Mouse (Mus musculus) thymus, postnatal 10 days (tissue): ENCODE measurements around the gene Synpo2l.
"Not testable (repeated sequence)": the region's sequence is repeated elsewhere in the genome, so short reads cannot be mapped to it uniquely, and the experiment has no call there.

Experiments
- DNase-seq, 2 experiments: peaks; one replicate each; pipeline ENCODE4 v3.0.0; 2021; ENCODE audit warnings: low spot score in 2 of 2

Gene Synpo2l

DNA sequence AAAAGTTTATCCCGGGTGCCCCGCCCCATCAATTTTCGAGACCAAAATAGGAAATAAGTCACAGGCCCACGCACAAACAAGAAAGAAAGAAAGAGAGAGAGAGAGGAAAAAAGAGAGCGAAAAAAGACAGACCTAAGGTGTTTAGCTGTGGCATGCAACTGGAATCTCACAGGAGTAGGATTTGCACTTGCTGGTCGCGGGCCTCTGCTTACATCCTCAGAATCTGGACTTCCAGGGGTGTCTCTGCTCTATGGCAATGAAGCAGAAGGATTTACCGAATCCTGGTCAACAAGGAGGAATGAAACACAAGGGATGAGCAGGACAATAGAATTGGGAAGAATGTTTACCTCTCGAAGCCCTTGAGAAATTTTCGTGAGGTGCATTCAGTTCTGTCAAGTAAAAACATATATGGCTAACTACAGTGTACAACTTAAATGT, 26.7 kb downstream of the Synpo2l start:
- DNase-seq = no peak

DNA sequence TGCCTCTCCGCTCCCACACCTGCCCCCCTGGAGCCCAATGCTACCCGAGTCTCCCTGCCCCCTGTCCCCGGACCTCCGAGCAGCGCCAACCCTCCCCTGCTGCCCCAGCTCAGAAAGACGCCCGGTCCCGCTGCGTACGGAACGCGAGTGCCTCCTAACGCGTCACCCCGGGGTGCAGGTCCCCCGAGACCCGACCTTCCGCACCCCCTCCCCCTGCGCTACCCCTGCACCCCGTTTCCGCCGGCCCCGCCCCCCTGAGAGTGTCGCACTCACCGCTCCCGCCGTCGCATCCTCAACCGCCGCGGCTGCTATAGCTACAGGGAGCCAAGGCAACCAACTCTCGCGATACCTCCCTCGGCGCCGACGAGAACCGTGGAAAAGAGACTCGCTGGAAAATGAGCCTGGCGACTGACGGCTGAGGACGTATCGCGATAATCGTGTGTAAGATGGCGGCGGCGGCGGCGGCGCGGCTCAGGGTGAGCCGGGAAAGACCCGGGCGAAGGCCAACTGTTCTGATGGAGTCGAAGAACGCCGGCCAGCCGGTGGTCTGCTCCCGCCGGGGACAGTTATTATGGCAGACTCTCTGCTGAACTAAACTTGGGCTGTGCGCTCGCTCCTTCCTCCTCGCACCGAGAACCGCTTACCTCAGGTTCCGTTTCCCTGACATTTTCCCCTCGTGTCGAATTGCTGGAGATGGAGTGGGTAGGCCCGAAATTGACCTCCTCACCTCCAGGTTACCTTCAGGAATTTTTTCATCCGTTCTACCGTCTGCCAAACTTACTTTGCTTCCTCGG, 27.3 kb downstream of the Synpo2l start, which contains the start of gene Usp54:
Gene Usp54 (minus strand): TSS at position 420 of the 794 bp plus-strand sequence.
- DNase-seq = peak; percentile 99 to 100

DNA sequence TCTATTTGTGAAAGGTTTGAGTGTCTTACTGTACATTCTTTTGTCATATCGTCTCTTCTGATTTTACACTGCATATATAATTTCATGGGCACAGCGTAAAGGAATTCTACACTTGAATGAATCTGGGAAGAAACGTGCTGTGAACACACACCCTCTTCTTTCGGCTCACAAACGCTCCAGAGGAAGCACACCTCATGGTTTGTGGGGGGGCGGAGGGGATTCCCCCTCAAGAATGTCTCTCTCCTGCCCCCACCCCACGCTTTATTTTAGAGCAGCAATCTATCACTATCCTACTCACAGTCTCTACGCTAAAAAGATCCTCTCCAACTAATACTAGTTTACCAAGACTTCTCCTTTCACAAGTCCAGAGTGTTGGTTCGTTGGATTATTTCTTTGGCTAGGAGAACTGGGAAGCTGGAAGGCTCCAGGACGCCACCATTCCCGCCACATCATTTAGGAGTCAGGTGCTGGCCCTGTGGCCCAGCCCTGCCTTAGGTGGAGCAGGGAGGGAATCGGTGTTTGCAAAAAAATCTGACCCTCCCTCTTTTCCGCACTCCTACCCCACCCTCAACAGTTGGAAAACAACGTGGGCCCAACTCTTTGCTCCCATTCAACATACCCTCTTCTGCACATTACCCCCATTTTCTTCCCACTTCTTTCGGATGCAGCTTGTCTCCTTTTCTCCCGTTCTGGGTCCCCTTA, 28.1 kb downstream of the Synpo2l start:
- peak; percentile 55 to 62 for DNase-seq

DNA sequence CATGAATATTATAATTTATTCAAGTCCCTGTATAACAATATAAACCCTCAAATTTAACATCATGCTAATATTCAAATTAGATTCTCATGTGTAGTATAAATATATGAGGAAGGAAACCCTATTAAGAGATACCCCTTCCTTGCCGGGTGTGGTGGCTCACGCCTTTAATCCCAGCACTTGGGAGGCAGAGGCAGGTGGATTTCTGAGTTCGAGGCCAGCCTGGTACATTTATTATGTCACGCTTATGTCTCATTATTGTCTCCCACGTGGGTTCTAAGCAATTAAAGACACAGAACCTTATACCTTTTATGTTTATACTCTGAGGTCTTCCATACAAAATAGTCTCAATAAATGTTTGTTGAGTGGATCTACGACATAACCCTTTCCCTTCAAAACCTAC, 29.5 kb downstream of the Synpo2l start:
- DNase-seq = no peak

DNA sequence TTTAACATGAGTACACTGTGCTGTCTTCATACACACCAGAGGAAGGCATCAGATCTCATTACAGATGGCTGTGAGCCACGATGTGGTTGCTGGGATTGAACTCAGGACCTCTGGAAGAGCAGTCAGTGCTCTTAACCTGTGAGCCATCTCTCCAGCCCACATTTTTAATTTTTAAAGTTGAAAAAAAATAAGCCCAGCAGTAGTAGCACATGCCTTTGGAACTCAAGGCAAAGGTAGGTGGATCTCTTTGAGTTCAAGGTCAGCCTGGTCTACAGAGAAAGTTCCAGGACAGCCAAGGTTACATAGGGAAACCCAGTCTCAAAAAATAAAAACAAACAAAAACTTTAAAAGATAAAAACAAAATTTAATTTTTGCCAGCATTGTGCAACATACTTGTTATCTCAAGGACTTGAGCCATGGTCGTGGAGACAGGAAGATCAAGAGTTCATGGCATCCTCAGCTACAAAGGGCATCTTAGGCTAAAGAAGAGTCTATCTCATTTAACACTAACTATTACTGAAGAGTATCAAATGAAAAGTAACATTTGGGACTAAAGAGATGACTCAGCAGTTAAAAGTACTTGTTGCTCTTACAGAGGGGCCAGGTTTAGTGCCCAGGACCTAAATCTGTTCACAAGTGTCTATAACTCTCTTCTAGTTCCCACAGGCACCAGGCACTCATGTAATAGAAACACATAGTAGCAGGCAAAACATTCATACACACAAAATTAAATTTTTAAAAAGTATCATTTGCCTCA, 30.2 kb downstream of the Synpo2l start:
- no peak for DNase-seq

DNA sequence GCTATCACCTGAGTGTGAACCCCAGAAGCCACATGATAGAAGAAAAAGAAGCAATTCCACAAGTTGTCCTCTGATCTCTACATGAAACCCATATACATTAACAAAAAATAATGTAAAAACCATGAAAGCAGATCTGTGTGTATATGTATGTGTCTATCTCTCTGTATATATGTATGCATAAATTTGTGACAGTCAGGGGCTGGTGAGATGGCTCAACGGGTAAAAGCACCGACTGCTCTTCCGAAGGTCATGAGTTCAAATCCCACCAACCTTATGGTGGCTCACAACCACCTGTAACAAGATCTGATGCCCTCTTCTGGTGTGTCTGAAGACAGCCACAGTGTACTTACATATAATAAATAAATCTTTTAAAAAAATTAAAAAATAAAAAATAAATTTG, 31.2 kb downstream of the Synpo2l start:
- not testable (repeated sequence) for DNase-seq

DNA sequence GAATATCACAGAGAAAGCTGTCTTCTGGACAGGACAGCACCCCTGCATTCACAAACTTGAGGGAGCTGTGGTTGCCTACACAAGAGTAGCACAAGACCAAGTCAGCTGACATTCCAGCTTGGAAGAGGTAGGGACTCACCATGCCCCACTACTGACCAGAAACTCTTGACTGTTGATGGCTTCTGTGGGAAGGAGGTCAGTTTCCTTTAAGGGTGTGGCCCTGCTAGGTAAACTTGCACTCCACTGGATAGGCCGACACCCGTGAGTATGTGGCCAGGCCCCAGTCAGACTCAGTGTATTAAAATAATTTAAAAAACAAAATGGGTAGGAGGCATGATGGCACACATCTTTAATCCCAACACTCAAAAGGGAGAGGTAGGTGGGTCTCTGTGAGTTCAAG, 32.6 kb downstream of the Synpo2l start:
- DNase-seq = no peak

DNA sequence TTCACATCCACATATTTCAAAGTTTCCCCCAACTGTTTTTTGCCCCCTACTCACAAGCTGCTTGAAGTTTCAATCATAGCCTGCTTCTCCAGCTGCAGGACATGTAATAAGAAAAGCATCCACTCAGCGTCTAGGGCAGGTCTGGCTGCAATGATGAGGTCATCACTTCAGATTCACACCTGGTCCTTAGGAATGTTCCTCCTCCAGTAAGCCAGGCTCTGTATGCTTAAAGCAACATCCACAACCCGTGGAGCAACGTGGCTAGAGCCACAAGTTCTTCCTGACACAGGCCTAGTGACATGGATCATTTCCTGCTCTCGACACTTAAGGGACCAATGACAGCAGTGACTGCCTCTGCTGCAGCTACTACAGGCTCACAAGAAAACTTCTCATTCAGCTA, 36.9 kb downstream of the Synpo2l start:
- no peak for DNase-seq

DNA sequence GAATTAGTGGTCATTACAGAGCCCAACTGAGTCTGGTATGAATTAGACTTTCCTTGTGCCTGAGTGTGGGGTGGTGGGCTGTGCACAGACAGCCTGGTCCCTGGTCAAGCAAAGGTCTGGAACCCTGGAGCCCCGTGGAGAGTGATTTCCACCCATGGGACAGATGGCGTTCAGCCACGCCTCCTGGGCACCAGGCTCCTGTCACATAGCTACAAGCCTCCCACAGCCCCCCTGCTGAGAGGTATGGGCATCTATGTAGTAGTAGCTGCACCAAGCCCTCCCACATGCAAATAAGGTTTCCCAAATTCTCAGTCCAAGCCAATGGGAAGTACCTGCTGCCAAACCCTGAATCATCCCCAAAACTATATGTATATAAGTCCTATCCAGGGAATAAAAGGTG, 41.2 kb downstream of the Synpo2l start:
- no peak for DNase-seq

DNA sequence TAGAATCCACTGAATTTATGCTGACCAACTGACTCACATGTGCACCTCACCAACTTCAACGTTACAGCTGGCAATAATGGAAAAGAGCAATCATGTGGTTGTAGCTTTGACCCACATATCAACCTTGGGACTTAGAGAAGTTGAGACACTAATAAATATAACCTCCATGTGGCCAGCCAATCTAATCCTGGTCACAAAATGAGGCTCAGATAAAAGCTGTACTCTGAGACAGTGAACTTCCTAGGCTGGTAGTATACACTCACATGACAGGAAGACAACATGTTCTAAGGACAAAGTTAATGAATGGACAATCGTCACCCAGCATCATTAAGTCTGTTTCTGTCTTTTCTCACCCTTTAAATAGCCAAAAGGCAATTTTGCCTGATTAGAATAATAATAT, 41.7 kb downstream of the Synpo2l start:
- DNase-seq = no peak

DNA sequence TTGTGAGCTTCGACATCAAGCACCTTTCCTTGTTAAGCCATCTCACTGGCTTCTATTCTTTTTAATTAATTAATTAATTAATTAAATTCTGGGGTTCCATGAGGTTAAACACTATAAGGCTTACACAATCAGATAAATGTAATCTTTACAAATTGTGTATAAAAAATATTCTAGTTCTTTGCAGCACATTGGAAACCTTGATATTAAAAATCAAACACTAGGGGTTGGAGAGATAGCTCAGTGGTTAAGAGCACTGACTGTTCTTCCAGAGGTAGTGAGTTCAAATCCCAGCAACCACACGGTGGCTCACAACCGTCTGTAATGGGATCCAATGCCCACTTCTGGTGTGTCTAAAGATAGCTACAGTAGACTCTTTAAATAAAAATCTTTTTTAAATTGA, 45.2 kb downstream of the Synpo2l start:
- DNase-seq = no peak

DNA sequence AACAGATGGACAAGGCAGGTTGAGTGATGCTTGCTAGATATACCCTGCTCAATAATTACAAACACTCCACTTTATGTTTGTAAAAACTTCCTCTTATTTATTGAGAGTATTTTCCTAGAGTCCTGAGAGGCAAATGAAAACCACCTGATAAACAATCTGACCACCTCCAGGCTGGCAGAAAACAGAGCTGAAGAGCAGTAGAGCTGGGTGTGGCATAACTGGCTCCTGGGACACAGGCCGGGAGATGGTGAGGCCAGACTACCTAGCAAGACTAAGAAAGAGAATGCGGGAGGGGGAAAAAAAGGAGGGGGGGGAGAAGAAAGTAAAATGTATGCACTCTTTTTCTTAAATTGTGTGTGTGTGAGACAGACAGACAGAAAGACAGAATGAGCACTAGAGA, 45.7 kb downstream of the Synpo2l start:
- DNase-seq = no peak

DNA sequence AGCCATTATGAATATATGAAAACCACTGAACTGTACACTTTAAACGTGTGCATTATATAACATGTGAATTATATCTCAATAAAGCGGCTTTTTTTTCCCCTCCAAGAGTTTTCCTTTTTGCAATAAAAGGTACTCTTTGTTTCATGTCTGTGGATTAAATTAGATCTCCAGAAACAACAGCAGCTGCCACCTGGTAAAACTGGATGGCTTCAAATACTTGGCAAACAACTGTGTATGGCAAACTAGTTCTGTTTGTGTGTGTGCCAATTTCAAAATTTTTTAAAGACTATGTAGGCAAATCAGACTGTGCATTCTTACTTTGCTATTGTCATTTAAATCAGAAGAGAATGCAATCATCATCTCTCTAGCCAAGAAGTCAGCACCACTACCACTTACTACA, 46.3 kb downstream of the Synpo2l start:
- no peak for DNase-seq

DNA sequence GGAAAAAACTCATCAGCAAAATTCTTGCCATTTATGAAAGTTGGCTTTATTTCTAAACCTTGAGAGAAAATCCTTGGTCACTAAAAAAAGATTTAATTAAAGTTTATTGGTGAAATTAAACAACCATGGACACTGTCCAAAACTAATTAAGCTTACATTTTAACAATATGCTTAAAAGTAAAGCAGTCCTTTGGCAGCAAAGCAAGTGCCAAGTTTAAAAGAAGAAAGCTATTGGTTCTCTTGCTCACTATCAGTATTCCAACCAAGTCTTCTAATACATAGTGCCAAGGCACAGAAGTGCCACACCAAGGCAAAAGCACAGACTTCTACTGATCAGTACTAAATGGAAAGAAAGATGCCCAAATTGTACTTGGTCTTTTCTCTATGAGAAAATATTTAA, 49.0 kb downstream of the Synpo2l start:
- DNase-seq = no peak

DNA sequence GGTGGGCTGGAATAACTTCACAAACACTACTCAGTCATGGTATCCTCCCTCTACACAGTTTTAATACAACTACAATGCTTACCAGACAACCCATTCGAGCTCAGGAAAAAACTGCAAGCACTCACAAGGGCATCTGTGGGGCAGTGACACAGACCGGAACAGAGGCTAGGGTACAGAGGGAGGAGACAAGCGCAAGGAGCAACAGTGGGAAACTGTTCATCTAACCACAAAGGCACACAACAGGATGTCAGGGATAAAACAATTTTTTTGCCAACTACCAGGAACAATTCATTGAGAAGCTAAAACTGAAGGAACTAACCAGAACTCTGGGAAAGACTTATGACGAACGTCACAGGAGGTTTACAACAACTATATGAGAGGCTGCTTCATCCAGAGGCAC, 49.9 kb downstream of the Synpo2l start:
- DNase-seq = no peak

DNA sequence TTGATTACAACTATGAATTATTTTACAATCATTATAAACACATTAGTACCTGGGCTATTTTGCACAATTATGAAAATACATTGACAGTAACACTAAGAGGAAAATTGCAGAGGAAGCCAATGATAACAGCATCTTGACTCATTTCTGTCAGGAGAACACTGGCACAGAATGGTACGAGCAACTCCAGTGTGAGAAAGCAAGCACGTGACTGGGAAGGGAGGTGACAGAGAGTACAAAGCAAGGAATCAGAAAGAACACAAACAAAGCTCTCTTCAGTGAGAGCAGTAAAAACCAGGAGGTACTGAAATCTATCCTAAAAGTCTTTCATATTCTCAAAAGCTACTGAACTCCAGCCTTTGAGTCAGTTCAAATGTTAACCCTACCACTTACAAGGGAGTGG, 51.7 kb downstream of the Synpo2l start:
- DNase-seq = no peak

DNA sequence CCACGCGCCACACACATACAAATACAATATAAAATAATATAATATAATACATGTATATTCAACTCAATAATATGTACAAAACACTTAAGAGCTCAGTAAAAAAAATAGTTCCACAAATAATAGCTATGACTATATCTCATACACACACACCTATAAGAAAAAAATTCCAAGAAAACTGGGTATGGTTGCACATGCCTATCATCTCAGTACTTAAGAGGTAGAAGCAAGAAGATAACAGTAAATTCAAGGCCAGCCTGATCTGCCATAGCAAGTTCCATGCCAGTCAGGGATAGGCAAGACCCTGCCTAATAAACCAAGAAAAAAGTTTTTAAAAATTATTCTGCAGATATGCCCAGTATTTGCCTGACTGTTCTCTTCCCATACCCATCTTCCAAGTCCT, 53.1 kb downstream of the Synpo2l start:
- no peak for DNase-seq

DNA sequence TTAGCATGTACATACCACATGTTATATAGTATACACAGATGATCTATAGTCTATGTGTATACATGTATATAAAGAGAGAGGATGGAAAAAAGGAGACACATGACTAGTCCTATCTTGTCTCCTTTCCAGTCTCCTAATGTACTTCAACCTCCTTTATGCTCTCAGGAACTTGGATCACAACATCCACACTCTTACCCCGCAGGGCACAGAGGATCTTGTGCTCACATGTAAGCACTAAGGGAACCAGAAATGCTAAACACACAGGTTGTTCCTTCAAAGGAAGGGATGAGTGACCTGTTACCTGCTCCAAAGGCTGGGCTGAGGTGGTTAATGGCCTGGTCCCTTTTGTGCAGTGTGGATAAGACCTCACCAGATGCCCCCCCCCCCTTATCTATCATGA, 55.3 kb downstream of the Synpo2l start:
- DNase-seq = no peak

DNA sequence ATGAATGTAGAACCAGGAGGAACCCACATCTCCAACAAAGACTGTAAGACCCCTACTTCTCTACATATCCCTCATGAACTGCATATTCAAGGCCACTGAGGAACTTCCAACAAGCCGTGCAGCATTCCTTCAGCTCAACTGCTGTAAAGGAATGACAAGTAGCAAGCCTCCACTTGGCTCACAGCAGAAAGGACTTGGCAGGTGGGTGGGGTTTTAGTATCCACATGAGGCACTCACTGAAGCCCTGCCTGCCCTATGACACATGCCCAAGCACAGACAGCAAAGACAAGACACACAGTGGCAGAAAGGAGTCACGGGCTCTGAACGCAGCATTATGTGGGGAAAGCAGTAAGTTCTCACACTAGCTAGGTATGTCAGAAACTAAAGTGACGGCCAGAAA, 58.0 kb downstream of the Synpo2l start:
- no peak for DNase-seq

DNA sequence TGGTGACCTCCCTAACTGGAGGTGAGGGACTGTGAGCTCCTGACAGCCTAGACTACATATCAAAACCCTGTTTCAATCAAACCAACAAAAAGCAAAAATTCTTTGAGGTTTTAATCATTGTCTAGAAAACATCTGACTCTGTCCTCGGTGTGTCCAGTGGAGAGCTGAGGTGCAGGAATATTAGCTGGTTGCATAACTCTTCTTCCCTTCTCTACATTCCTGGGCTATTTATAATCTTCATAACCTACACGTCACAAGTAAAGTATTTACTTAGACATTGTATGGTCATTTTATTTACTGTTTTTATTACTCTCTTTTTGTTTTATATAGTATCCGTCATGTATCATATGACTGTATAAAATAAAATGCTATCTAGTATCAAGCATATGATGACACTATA, 58.6 kb downstream of the Synpo2l start:
- DNase-seq = no peak
